Mouse (Mus musculus) thymus, postnatal 0 days (tissue): Measurements from ENCODE around the gene Prx. TPM values are rescaled to one million over a fixed set of nuclear protein-coding genes. Genes with fewer than 3 reads are reported as not detected.
"Not testable (repeated sequence)": the region's sequence is repeated elsewhere in the genome, so short reads cannot be mapped to it uniquely, and the experiment has no call there.

Experiments used
- DNase-seq: peaks from one replicate; pipeline ENCODE4 v3.0.0-alpha.2; 2015; ENCODE audit warnings: low spot score
- polyA plus RNA-seq: library from polyadenylated mRNA; unstranded; fragments of >200 nt; fragmentation: Nextera tagmentation; extraction: Ambion mirVana; gene quantifications from 2 replicates; pipeline ENCODE4 v1.2.1, GENCODE M21; 2015

Prx gene
- polyA plus RNA-seq, 1 experiment from 2014 or later = 1.2 TPM

DNA sequence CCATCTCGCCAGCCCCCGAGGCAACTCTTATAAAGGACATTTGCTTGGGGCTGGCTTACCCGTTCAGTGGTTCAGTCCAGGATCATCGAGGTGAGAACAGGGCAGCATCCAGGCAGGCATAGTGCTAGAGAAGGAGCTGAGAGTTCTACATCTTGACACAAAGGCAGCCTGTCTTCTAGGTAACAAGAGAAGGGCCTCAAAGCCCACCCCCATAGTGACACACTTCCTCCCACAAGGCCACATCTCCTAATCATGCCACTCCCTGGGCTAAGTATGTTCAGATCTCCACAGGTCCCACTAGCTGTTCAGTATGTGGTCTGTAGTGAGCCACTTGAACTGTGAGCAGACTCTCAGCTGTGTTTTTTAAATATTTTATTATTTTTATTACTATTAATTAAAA is 15.3 kb upstream of the Prx start:
- no peak for DNase-seq

DNA sequence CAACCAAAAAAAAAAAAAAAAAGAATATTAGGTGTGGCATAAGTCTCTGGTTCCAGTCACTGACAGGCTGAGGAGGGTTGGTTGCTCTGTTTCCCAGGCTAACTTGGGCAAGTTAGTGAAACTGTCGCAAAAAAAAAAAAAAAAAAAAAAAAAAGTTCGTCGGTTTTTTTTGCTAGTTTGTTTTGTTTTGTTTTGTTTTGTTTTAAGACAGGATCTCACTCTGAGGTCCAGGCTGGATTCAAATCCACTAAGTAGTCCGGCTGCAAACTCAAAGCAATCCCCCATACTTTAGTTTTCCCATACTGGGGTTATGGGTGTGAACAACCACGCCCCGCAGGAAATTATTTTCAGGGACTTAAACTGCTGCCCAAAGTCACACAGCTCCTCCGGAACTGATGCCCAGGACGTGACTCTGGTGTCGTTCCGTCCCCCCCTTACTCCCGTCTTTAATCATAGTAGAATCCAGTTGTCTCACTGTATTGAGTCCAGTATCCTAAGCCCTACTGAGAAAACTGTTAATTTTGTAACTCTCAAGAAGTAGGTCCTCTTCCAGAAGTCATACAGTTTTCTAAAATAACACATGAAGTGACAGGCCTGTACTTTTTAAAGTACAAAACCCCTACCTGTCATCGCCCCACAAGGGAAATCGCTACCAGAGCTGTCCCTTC is 12.9 kb upstream of the Prx start:
- no peak for DNase-seq

DNA sequence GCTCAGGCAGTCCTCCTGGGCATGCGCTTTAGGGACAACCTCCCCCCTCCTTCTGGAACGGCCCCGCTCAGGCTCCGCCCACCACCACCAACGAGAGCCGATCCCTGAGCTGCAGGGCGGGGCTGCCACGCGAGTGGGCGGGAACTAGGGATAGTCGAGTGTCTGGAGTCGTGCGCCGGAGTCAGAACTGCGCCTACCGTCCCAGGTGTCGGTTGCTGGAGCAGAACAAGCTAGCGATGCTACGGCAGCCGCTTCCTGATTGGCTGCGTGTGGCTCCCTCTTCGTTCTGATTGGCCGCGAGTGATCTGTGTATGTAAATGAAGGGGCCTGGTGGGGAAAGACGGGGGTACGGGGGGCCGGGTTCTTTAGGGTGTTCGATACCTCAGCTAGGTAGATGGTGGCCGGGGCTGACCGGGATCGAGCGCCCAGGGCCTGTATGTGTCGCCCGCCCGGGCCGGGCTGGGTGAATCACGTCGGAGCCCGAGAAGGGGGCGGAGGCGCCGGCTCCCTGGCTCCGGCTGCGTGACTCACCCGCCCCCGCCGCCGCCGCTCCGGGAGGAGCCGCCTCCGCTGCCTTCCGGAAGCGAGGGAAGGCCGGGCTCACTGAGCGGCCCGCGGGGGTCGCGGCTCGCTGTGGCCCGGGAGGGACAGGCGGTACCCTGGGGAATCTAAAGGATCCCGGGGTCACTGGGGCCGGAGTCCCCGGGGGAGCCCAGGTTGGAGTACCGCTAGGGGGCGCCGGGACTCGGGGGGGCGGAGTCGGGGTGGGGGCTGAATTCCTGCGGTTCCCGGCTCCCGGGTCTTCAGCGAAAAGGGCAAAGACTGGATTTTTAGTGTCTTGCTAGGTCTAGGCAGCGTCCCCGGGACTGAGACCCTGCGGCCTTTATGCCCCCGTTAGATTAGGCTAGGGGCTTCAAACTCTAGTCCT is 12.1 kb upstream of the Prx start, which contains the start of gene Sertad1:
TSS of gene Sertad1 (plus strand) at position 141 of the 928 bp plus-strand sequence.
- DNase-seq = peak; percentile 100

DNA sequence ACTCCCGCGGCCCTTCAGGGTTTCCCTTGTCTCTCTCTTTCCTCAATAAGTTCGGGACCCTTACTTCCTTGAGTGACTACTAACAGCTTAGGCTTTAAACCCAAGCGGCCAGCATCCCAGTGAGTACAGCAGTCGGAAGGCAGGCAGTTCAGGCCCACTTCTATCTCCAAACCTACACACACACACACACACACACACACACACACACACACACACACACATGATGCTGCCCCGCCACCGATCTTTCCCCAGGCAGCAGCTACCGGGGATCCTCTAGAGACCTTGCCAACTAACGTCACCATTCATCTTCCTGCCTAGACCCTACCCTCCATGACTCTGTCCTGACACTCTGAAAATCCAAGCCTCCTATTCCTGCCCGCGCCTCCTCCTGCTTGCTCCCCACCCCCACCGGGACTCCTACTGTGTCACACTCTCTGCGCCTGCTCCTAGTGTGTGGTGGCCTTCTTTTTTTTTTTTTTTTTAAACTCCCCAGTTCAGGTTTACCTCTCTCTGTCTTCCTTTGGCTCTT is 11.3 kb upstream of the Prx start:
- DNase-seq = peak; percentile 49

DNA sequence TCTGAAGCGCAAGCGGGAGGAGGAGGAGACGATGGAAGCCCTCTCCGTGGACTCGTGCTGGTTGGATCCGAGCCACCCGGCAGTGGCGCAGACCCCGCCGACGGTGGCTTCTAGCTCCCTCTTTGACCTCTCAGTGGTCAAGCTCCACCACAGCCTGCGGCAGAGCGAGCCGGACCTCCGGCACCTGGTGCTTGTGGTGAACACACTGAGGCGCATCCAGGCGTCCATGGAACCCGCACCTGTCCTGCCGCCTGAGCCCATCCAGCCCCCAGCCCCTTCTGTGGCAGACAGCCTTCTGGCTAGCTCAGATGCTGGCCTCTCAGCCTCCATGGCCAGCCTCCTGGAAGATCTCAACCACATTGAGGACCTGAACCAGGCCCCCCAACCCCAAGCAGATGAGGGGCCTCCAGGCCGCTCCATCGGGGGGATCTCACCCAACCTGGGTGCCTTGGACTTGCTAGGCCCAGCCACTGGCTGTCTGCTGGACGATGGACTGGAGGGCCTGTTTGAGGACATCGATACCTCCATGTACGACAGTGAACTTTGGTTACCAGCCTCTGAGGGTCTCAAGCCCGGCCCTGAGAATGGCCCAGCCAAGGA is 9.8 kb upstream of the Prx start:
- DNase-seq = no peak

DNA sequence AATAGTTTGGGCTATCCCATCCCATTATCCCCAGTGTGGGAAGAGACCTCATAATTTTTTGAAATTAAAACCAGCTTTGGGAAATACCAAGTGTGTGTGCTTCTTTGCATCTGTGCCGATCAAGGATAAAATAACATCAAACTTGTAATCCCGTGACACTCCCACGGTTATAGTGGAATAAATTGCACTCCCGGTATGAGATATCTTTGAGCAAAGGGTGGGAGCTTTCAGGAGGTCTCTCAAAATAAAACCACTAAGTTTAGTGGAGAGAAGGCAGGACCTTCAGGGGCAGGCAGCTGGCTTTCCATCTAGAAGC is 8.9 kb upstream of the Prx start:
- DNase-seq = no peak

DNA sequence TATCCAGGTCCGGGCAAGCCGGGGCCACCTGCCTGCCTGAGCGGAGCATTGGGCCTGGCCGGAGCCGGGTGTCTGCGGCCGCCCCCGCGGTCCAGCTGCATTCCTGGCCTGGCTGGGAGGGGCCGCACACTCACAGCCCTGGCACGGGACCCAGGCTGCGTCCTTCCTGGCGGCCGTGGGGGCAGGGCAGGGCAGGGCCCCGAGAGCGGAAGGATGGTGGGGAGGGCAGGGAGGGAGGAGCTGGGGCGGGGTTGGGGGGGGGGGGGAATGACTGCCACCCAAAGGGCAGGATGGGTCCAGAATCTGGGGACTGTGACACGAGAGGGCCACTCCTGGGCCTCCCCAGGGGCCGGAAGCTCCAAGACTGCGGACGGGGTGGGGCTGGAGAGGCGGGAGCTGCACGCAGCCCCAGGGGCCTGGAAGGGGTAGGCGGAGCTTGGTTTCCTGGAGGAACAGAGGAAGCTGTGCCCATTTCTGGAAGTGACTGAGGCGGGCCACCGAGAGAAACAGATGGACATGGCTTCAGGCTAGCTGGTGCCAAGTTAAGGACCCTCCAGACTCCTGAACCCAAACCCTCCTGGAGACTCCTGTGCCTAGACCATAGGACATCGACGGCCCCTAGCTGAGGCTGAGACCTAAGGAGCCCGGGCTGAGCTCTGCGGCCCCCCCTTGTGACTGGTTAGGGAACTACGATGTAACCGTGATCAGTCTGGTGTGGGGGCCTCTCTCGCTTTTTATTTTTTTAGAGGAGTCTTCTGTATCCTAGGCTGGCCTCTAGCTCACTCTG is 8.4 kb upstream of the Prx start:
- DNase-seq = peak; percentile 89

DNA sequence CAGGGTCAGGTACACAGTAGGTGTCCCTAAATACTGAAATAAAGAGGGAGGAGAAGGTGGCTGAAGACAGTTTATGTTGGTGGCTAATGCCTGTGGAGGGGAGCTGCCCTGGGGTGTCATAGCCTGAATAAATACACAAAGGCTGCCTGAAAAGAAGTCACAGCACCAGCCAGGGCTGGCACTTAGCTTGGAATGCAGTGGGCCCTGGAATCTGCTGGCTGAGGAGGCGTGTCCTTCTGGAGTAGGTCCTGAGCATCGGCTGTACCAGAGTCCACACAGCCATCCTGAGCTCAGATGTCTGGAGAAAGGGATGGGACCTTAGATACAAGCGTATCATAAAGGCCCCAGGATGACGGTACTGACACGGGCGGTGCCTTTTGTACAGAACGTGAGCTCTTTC is 7.3 kb upstream of the Prx start:
- no peak for DNase-seq

DNA sequence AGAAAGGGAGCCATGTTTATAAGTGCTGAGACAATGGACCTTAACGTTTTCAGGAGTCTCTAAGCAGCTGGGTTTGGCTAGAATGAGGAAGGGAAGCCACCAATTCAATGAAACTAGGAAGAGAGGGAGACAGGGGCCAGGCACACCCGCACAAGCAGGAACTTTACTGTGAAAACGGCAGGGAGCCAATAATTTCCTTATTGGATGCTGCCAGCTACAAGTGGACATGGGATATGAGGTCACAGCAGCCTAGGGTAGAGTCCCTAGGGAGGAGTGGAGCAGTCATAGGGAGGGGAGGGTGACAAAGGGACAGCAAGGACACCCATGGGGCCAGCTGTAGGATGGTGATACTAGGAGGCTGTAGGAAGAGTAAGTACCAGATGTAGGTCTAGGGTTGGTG is 6.1 kb upstream of the Prx start:
- DNase-seq = no peak

DNA sequence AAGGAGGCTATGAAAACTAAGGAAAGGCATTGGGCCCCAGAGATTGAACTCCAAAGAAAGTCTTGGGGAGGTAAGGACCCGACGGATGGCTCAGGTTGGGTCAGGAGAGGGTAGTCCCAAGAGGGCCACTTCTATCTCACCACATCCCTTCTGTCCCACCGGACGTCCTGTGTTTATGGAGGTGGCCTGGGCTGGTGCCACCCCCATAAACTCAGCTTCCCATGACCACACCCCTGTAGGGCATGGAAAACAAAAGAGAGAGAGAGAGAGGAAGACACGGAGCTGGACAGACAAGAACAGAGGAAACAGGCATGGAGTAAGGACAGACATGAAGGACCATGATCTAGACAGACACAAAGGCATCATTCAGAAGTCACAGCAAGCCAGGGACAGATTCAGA is 5.7 kb upstream of the Prx start:
- DNase-seq = no peak

DNA sequence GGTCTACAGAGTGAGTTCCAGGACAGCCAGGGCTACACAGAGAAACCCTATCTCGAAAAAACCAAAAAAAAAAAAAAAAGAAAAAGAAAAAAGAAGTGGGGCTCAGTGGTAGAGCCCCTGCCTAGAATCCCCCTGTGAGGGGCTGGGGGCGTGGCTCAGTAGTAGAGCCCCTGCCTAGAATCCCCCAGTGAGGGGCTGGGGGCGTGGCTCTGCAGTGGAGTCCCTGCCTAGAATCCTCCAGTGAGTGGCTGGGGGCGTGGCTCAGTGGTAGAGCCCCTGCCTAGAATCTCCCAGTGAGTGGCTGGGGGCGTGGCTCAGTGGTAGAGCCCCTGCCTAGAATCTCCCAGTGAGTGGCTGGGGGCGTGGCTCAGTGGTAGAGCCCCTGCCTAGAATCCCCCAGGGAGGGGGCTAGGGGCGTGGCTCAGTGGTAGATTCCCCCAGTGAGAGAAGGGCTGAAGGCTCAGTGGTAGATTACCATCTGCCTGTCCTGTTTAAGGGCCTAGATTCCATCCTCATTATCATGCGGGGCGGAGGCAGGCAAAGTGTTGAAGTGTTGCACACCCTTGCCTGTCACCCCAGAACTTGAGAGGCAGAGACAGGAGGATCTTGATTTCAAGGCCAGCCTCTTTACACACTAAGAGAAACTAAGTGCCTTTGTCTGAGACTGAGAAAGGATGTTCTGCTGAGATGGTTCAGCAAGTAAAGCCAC is 4.3 kb upstream of the Prx start:
- not testable (repeated sequence) for DNase-seq

DNA sequence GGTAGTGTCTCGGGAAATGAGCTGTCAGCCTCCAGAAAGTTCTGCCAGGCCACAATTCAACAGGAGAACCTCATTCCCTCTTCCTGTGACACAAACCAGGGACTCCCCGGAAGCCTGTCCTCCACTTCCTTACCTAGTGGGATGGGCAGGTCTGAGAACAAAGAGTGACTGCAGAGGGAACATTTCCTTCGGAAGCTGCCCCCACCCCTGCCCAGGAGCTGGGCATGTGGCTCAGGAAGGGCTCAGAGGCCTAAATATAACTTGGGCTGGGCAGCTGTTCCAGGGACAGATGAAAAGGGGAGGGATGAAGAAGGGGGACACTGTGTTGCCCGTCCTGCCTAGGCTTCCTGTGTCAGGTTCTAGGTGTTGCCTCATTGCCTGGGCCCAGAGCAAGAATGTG is 2.5 kb downstream of the Prx start:
- no peak for DNase-seq

DNA sequence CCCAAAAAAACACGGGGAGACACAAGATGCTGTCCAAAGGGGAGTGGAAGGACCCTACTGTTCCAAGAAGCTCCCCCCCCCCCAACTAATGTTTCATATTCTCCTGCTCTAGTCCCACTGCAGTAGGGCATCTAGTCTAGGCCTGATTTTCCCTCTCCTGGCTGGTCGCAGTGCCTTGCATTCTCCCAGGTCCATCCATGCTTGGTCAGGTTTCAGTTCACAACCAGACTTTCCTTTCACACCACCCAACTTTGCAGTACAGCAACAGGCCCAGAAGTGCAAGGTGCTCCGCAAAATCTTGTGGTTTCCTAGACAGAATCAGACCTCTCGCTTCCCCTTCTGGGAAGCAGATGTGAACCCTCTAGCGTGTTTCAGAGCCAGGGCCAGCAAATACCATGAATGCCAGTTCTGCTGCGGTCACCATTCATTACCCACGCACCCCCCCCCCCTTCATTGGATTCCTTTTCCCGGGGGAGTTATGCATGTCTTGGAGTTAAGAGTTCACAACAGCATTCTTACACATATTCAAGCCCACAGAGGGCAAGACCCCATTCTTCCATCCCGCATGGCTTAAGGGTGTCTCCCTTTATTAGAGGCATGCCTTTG is 7.7 kb downstream of the Prx start:
- DNase-seq = peak; percentile 18

DNA sequence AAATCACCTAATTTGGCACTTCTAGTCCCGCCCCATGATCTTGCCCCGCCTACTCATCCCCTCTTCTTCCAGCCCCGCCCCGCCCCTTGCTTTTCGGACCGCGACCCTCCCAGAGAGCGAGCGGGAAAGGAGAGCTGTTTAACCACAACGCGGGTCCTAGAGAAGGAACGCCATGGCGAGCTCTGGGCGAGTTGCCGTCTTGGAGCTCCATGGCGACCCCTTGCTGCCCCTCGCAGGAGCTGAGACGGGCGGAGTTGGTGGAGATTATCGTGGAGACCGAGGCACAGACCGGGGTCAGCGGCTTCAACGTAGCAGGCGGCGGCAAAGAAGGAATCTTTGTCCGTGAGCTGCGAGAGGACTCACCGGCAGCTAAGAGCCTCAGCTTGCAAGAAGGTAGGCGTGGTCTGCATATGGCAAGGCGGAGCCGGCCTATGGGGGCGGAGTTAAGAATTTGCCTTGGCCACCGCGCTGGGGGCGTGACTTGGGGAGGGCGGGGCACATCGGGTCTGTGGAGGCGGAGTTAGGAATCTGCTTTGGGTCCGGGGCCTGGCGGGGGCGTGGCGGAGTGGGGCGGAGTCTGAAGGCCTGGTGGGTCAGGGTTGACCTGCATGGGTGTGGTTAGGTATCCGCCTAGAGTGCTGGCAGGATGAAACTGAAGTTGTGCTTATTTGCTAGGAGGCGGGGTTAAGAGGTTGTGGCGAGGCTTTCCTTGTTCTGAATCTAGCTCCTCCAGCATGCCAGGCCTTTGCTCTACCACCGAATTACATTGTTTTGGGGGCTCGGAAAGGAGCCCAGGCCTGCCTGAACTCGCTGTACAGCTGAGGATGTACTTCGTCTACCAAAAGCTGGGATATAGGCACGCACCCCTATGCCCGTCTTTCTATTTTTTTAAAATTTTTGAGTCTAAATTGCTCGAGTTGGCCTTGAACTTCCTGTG is 8.9 kb downstream of the Prx start:
- peak; percentile 95 for DNase-seq

DNA sequence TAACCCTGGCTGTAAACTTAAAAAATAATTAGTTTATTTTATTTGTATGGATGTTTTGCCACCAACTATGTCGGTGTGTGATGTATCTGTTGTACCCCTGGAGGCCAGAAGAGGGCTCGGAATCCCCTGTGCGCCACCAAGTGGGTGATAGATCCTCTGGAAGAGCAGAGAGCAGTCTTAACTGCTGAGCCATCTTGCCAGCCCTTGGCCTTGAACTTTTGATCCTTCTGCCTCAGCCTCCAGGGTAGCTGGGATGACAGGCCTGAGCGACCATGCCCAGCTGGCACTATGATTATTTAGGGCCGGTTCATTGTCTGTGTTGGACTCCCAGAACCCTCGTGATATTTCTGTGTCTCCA is 9.5 kb downstream of the Prx start:
- DNase-seq = peak; percentile 73

DNA sequence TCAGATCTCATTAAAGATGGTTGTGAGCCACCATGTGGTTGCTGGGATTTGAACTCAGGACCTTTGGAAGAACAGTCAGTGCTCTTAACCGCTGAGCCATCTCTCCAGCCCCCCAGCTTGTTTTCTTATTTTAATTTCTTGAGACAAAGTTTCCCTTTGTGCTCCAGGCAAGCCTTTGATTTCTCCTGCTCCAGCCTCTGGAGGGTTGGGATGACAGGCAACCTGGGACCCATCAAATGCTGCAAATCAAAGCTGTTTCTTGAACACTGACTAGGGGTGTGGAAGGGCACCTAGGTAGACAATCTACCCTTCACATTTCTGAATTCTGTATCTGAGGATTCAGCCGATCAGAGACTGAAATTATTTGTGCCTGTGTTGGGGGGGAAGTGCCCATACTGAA is 11.7 kb downstream of the Prx start:
- DNase-seq = no peak

DNA sequence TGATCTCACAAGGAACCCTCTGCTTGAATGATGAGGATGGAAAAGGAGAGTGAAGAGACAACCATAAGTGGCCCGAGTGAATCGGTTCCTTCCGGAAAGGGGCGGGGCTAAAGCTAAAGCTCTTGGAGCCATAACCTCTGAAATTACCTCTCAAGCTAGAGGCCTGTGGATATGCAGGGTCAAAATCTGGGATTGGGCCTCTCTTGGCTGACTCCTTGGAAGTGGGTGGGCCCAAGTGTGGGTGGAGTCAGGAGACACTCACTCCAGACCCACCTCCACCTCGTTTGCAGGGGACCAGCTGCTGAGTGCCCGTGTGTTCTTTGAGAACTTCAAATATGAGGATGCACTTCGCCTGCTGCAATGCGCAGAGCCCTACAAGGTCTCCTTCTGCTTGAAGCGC is 15.8 kb downstream of the Prx start:
- DNase-seq = no peak

DNA sequence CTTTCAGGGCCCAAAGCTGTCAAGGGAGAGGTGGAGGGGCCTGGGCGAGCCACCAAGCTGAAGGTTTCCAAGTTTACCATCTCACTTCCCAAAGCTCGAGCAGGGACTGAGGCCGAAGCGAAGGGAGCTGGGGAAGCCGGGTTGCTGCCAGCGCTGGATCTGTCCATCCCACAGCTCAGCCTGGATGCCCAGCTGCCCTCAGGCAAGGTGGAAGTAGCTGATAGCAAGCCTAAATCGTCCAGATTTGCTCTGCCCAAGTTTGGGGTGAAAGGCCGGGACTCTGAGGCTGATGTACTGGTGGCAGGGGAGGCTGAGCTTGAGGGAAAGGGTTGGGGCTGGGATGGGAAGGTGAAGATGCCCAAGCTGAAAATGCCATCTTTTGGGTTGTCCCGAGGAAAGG is 19.2 kb downstream of the Prx start:
- DNase-seq = no peak

DNA sequence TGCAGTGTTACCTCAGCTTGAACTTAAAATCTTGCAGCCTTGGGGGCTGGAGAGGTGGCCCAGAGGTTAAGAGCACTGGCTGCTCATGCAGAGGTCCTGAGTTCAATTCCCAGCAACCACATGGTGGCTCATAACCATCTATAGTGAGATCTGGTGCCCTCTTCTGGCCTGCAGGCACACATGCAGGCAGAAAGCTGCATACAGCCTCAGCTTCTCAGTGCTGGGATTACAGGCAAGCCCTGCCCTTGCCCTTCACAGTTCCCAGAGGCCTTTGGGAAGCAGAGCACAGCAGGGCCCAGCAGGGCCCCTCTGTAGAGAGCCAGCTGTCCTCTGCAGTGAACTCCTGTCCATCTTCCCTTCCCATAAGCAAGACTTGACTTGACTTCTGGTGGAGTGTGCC is 21.0 kb downstream of the Prx start:
- no peak for DNase-seq
